Mouse (Mus musculus): Measurements from ENCODE around the gene Pip5k1b.

Gene Pip5k1b

GRCm38 (mm10) chr19:24514661-24515642 is 40.7 kb downstream of the Pip5k1b start:
- DNase-seq = no peak

DNA sequence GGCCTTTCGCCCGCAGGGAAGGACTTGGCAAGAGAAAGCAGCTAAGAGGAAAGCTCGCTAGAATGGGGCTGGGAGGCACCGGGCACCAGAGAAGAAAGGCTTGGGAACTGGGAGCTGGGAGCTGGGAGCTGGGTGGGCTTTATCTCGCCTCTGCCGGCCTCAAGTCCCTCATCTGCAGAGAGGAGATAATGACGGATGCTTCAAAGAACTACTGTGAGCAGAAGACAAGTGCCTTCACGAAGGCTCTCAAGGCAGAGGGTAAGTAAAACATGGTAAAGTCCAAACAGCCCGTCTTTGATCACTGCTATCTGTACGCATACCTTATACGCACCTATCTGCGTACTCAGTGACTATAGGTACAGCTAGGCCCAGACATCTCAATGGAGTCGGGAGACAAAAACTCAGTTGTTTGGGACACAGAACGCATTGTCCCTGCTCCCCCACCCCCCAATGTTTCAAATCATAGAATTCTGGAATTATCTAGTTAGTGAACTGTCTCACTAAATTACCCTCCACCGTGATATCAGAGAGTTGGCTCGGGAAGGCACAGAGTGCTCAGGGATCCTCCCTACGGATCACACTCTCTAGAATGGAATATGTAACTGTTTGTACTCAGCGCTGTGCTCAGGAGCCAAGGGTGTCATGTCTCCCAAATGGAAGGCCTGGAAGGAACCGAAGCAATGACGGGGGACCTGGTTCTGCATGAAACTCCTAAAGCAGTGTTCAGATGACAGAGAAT is 42.4 kb downstream of the Pip5k1b start:
- no peak for DNase-seq

- no peak for DNase-seq
Observed at GRCm38 (mm10) chr19:24511939-24512338, 43.7 kb downstream of the Pip5k1b start.

DNA sequence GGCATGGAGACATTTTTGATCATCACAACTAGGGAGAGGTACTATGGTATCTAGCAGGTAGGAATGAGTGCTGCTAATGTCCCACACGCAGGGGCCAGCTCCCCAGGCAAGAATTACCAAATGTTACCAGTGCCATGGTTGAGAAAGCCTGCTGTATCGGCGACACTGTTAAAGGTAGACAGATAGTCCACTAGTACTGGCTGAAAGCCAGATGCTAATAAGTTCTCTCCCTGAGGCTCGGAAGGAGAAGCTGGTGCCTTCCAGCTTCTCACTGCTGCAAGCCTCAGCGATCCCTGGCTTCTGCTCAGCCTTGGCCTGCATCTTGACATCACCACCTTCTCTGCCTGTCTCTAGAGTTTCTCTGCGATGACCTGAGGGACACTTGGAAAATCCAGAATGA is 46.3 kb downstream of the Pip5k1b start:
- DNase-seq = no peak

DNA sequence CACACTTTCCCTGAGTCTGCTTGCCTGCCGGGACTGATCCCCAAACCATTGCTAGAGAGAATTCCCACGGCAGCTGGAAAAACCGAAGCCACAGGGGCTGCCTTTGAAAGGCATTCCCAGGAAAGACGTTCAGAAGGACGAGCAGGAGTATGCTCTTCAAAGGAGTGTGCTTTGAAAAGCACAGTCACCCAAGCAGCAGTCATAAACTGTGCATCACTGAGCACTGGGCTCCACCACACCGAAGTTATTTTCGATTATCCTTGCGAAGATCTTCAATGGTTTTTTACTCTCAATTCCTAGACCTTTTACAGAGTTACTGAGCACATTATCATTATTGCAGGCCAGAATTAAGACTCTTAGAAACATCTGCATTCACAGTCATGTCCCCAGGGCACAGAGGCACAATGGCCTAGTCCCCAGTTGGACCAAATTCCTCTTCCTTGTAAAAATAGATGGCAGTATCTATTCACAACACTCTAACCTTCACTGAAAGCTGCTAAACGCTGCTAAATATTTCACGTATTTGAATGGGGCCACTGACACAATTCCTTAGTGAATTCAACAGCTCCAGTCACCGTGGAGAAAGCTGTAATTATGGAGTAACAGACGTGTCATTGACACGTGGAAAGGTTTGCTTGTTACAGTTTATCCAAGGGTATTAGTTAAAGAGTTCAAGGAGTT is 47.4 kb downstream of the Pip5k1b start:
- no peak for DNase-seq

DNA sequence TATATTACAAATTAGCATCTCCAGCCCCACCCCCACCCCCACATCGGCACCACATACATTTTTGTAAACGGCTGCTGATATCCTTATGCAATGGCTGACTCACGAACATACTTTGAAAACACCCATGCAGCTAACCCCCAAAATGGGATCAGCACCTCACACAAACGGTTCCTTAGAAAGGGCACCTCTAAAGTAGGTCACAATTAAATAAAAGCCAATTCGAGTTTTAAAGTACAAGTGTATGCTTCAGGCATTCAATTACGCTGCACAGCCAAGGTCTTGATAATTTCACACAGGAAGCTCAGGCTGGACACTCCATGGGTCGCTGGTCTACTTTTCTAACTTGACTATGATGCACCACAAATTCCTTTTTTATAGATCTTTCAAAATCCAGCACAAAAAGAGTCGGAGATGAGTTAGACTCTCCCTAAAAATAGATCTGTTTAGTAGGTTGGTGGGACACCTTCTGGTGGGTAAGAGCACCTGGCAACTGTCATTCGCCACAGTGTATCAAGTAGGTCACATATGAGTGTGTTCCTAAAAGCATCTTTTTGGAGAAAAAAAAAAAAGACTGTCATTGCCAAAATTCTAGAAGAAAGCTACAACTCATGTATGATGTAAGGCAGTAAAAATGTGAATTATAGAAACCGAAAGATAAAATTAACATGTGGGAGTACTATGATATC is 52.8 kb downstream of the Pip5k1b start:
- no peak for DNase-seq

GRCm38 (mm10) chr19:24501525-24501924 is 54.1 kb downstream of the Pip5k1b start:
- no peak for DNase-seq

DNA sequence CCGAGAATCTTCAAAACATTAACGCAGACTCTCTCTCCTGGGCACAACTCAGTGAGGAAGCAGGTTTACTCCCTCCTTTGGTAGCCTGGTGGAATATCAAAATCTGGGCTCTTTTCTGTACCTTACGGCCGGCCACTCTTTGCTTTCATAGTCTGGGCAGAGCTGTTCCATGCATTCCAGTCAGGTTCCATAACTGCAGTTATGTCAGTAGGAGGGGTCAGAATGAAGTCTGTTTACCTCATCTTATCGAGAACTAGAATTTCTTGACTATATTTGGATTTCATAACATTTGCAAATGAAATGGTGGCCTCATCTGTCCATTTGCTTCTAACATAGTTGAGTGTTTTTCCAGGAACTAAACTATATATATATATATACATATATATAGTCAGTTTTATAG is 55.2 kb downstream of the Pip5k1b start:
- no peak for DNase-seq

DNA sequence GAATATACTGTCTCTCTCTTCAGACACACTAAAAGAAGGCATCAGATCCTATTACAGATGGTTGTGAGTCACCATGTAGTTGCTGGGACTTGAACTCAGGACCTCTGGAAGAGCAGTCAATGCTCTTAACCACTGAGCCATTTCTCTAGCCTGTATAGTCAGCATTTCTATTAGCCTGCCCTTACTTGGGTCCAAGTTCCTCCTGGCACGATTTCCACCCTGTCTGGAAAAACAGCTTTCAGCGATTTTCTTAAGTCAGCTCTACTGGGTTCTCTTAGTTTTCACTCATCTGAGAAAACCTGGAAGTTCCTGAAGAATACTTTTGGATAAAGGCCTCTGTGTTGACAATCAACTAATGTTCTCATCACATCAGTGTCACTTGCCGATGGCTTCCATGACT is 56.4 kb downstream of the Pip5k1b start:
- no peak for DNase-seq

DNA sequence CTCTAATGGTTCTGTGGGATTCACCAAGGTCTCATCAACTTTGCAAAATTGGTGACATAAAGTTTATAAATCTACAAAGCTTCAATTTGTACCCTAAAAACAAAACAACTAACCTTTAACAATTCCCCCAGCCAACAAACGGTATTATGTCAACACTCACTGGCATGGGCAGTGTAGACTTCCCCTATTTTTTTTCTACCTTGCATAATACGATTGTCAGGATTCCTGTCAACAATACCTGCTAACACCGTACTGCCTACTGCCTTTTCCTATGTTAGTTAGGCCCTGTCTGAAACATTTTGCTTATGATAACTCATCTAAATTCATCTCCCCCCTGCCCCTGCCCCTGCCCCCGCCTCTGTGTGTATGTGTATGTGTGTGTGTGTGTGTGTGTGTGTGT is 61.8 kb downstream of the Pip5k1b start:
- DNase-seq = no peak

DNA sequence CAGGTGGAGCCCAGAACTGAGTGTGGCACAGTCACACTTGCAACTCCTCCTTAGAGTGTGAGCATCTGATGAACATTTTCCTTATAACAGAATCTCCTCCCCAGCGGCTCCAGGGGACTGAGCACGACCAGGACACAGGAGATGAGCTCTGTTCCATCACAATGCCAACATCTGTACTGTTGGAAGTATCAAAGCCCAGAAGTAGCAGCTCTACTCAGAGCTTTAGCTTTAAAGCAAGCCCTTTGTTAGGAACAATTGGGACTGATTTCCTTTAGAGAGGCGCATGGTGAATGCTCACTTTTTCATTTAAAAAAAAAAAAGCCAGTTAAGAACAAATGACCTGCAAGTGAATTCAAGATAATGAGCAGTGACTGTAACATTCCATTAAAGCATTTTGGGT is 63.8 kb downstream of the Pip5k1b start:
- no peak for DNase-seq

- no peak for DNase-seq
Observed at GRCm38 (mm10) chr19:24490275-24490674, 65.4 kb downstream of the Pip5k1b start.

DNA sequence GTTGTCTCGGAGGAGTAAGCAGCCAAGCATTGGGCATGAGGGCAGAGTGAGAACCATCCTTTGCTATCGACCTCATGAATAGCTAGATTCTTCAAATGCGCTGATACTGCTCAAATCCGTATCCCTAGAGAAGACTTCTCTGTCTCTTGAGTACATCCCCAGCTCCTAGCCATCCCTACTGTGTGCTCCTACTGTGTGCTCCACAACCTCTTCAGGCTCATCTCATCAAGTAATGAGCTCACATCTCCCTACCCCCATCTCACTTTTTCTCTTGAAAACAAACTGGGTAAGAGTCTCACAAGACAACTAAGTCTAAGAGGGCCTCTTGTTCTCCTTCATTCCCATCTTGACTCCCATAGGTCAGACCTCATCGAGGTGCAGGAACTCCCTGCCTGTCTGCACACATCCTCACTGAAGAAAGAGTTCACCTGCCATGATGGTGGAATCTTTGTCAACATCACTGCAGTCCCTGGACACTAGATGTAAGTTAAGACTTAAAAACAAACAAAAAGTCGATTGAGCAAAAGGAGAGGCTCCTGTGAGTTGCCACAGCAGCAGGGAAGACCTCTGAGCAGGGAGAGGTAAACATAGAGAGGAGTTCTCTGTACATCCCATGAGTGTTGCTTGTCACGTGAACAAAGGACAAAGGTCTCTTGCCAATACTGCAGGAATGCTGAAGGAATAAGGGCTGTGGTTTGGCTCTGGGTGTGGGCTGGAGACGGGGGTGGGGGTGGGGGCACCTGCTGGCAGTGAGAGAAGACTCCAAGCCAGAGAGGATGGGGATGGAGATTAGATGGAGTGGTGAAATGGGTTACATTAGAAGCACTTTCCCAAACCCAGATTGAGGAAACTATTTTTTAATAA is 69.0 kb downstream of the Pip5k1b start:
- DNase-seq = no peak

- DNase-seq = no peak
Observed at GRCm38 (mm10) chr19:24484612-24485194, 71.0 kb downstream of the Pip5k1b start.

GRCm38 (mm10) chr19:24480916-24481315 is 74.8 kb downstream of the Pip5k1b start:
- no peak for DNase-seq

GRCm38 (mm10) chr19:24476929-24477882 is 78.5 kb downstream of the Pip5k1b start, which contains the start of gene Fam122a:
Gene Fam122a (minus strand): TSS chr19:24477356.
- DNase-seq = peak; percentile 90

DNA sequence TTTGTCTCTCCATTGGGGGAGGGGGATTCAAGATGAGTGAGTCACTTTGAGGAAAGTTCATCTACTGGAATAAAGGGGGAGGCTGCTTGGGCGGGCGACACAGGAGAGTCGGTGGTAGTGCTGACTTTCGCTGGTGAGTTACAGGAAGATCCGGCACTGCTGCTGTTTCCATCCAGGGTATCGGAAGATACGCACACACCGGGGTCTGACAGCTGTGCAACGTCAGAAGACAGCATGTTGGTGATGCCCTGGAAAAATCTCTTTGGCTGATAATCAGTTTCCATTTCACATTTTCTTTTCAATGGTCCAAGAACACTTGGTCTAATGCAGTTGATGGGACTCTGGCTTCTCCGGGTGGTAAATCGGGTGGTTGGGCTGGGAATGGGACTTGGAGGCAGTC is 79.2 kb downstream of the Pip5k1b start:
- peak; percentile 28 for DNase-seq

- no peak for DNase-seq
Observed at GRCm38 (mm10) chr19:24475281-24475680, 80.4 kb downstream of the Pip5k1b start.

DNA sequence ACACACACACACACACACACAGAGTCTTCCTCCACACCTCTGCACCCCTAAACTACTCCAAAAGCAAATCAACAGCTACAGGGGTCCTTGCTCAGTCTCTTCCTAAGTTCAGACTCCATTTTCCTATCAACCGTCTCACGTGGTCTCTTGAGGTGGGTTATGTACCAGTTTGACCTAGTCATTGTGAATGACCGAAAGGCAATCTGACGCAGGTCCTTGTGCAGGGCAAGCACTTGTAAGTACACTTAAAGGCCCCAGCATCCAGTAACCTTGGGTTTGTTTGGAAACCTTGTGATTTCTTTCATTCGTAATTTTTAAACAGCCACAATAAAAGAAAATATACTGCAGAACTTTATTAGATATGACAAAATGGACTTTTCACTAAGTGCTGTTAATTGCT is 83.2 kb downstream of the Pip5k1b start:
- no peak for DNase-seq

DNA sequence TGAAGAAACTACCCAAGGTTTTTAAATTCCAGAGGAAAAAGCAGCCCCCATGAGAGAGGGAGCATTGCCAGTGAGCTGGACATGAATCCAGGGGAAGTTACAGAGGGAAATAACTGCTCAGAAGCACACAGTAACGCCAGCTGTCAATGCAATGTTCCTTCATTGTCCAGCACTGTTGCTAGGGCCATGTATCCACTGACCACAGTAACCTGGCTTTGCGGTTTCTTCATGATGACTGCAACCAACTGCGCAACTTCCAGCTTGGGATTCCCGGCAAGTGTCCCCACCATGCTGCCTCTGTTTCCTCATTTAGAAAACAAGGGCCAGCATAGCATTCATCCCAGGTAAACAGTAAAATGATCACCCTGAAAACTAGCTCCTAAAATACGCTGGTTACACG is 84.1 kb downstream of the Pip5k1b start:
- DNase-seq = no peak

Data from layer of hippocampus, adult 9-11 months (tissue).